Mouse (Mus musculus): ENCODE measurements around the gene Tha1.
A peak's percentile ranks its signal among the peaks of the same experiment; 100 is the strongest.

The Tha1 gene

GRCm38 (mm10) chr11:117881787-117882186 lies 8.5 kb upstream of the Tha1 start:
- DNase-seq (ENCODE audit: low spot score in 2 of 2), result no peak

GRCm38 (mm10) chr11:117880977-117881358 lies 7.7 kb upstream of the Tha1 start:
- DNase-seq (ENCODE audit: low spot score in 2 of 2), result no peak

GRCm38 (mm10) chr11:117880336-117880976 lies 7.2 kb upstream of the Tha1 start:
- no peak for DNase-seq (ENCODE audit: low spot score in 2 of 2)

GRCm38 (mm10) chr11:117879676-117880075 lies 6.4 kb upstream of the Tha1 start:
- no peak for DNase-seq (ENCODE audit: low spot score in 2 of 2)

- DNase-seq (ENCODE audit: low spot score in 2 of 2), result no peak
Measured at GRCm38 (mm10) chr11:117878892-117879291, 5.6 kb upstream of the Tha1 start.

GRCm38 (mm10) chr11:117877917-117878745 lies 4.8 kb upstream of the Tha1 start:
- DNase-seq (ENCODE audit: low spot score in 2 of 2), result peak in 1 of 2 experiments; percentile 62

- no peak for DNase-seq (ENCODE audit: low spot score in 2 of 2)
Measured at GRCm38 (mm10) chr11:117875681-117876080, 2.4 kb upstream of the Tha1 start.

- peak in 1 of 2 experiments; percentile 24 for DNase-seq (ENCODE audit: low spot score in 2 of 2)
Measured at GRCm38 (mm10) chr11:117874419-117874818, 1.1 kb upstream of the Tha1 start.

- peak; percentile 58 to 72 for DNase-seq (ENCODE audit: low spot score in 2 of 2)
Measured at GRCm38 (mm10) chr11:117871911-117872584, 1.2 kb downstream of the Tha1 start.

GRCm38 (mm10) chr11:117871376-117871775 lies 1.9 kb downstream of the Tha1 start:
- DNase-seq (ENCODE audit: low spot score in 2 of 2), result no peak

GRCm38 (mm10) chr11:117870688-117871365 lies 2.5 kb downstream of the Tha1 start:
- DNase-seq (ENCODE audit: low spot score in 2 of 2), result peak; percentile 59 to 78

- DNase-seq (ENCODE audit: low spot score in 2 of 2), result no peak
Measured at GRCm38 (mm10) chr11:117865988-117866387, 7.3 kb downstream of the Tha1 start.

- DNase-seq (ENCODE audit: low spot score in 2 of 2), result no peak
Measured at GRCm38 (mm10) chr11:117864805-117865204, 8.5 kb downstream of the Tha1 start.

GRCm38 (mm10) chr11:117863174-117863856 lies 10.0 kb downstream of the Tha1 start:
- no peak for DNase-seq (ENCODE audit: low spot score in 2 of 2)

GRCm38 (mm10) chr11:117860601-117861000 lies 12.7 kb downstream of the Tha1 start, which contains the start of gene Tmem235:
Tmem235 (plus strand) TSS chr11:117860752.
- no peak for DNase-seq (ENCODE audit: low spot score in 2 of 2)

GRCm38 (mm10) chr11:117858392-117858791 lies 14.9 kb downstream of the Tha1 start:
- no peak for DNase-seq (ENCODE audit: low spot score in 2 of 2)

- no peak for DNase-seq (ENCODE audit: low spot score in 2 of 2)
Measured at GRCm38 (mm10) chr11:117857462-117857861, 15.8 kb downstream of the Tha1 start.

GRCm38 (mm10) chr11:117855975-117856374 lies 17.3 kb downstream of the Tha1 start:
- DNase-seq (ENCODE audit: low spot score in 2 of 2), result no peak

- no peak for DNase-seq (ENCODE audit: low spot score in 2 of 2)
Measured at GRCm38 (mm10) chr11:117855360-117855759, 17.9 kb downstream of the Tha1 start.

- no peak for DNase-seq (ENCODE audit: low spot score in 2 of 2)
Measured at GRCm38 (mm10) chr11:117854241-117854640, 19.0 kb downstream of the Tha1 start.

GRCm38 (mm10) chr11:117852875-117853274 lies 20.4 kb downstream of the Tha1 start:
- DNase-seq (ENCODE audit: low spot score in 2 of 2), result no peak
